Mouse (Mus musculus): ENCODE data around the gene Lrrc73. TPM values are rescaled to one million over a fixed set of nuclear protein-coding genes. Genes with fewer than 3 reads are reported as not detected.

Gene Lrrc73
- total and polyA plus RNA-seq, 2 experiments from 2014 or later, result 33.0 to 61.3 TPM

DNA sequence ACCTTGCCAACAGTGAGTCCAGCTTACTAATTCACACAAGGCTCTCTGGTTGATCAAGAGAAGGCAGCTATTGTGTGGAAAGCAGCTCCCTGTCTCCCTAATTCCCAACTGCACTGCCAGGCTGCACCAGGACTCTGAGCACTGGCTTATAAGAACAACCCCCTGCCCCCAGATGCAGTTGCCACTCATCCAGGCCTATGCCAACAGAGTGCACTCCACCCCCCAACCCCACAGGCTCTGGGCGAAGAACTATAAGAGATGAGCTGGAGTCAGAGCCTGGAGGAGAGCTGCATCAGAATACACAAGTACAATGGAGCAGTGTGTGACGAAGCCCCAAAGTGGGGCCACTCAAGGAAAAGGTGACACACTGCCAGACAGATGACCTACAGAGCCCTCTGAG lies 18.7 kb downstream of the Lrrc73 start:
- H3K4me2 ChIP-seq (ENCODE audit: low read depth, low read length, poor library complexity, severe bottlenecking), result no peak overlapping the region
- no peaks in the 10 kb centered on the region for H3K27me3 ChIP-seq (ENCODE audit: insufficient read depth, low read length)
- H3K36me3 ChIP-seq (ENCODE audit: insufficient read depth, low read length), result 0 out of 2 replicates have a peak, but pooled peaks cover 2% of the 10 kb centered on the region
- H3K9ac ChIP-seq (replicated peaks; ENCODE audit: low read length, poor library complexity, severe bottlenecking), result no peak overlapping the region
- H3K9me3 ChIP-seq (ENCODE audit: low read length), result no peaks in the 10 kb centered on the region
- TF ChIP-seq CTCF (IDR thresholded peaks at IDR 0.05), result no peak
- 75% methylated on average over 2 of the region's 2 CpGs for WGBS
- ATAC-seq (ENCODE audit: low FRiP score) (0 out of 2 replicates have a peak, but pooled peaks have one; percentile 34), DNase-seq (ENCODE audit: low spot score) (no peak)
- H3K4me3 ChIP-seq (ENCODE audit: low read depth, low read length), result no peak overlapping the region
- H3K27ac ChIP-seq (ENCODE audit: low read depth, low read length), result no peak overlapping the region
- H3K4me1 ChIP-seq (ENCODE audit: insufficient read depth, low read length), result no peaks in the 10 kb centered on the region

DNA sequence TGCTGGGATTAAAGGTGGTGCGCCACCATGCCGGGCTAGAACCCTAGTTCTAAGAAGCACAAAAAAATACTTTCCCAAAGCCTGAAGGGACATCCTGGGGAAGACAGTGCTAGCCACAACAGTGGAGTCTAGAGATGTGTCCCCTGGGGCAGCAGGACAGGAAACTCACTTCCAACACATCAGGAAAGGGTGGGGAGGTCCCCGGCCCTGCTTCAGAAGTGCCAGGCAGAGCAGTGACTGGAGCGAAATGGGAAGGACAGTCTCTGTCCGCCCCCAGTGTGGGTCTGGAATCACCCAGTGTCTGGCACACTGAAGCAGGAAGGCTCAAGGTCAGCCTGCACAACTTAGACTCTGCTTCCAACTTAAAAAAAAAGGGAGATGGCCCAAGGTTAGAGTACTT lies 19.3 kb downstream of the Lrrc73 start:
- Histone ChIP-seq H3K4me3 (ENCODE audit: low read depth, low read length) (no peak overlapping the region), H3K9me3 (ENCODE audit: low read length) (no peaks in the 10 kb centered on the region), H3K27ac (ENCODE audit: low read depth, low read length) (no peak overlapping the region), H3K4me2 (ENCODE audit: low read depth, low read length, poor library complexity, severe bottlenecking) (no peak overlapping the region), H3K36me3 (ENCODE audit: insufficient read depth, low read length) (0 out of 2 replicates have a peak, but pooled peaks cover 2% of the 10 kb centered on the region), H3K27me3 (ENCODE audit: insufficient read depth, low read length) (no peaks in the 10 kb centered on the region), H3K4me1 (ENCODE audit: insufficient read depth, low read length) (no peaks in the 10 kb centered on the region), H3K9ac (replicated peaks; ENCODE audit: low read length, poor library complexity, severe bottlenecking) (no peak overlapping the region)
- no peak for TF ChIP-seq CTCF (IDR thresholded peaks at IDR 0.05)
- ATAC-seq (ENCODE audit: low FRiP score), result no peak
- no peak for DNase-seq (ENCODE audit: low spot score)
- 89% methylated on average over 5 of the region's 5 CpGs for WGBS

DNA sequence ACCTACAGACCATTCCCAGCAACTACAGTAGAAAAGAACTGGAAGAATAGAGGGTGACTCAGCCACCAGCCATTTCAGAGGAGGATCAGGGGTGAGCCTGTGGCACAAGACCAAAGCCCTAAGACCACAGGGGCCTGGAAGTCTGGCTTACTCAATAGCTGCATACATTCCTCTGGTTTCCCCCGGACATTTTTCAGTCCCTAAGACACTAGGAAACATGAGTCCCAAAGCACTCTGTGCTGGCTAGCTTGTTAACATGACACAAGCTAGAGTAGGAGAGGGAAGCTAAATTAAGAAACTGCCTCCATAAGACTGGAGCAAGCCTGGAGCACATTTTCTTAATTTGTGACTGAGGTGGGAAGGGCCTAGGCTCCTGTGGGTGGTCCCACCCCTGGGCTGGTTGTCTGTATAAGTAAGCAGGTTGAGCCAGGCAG lies 20.5 kb downstream of the Lrrc73 start:
- no peak overlapping the region for H3K27ac ChIP-seq (ENCODE audit: low read depth, low read length)
- TF ChIP-seq CTCF (IDR thresholded peaks at IDR 0.05), result no peak
- H3K4me1 ChIP-seq (ENCODE audit: insufficient read depth, low read length), result no peaks in the 10 kb centered on the region
- H3K9ac ChIP-seq (replicated peaks; ENCODE audit: low read length, poor library complexity, severe bottlenecking), result no peak overlapping the region; the same call in 1 of the 2 replicates
- H3K4me2 ChIP-seq (ENCODE audit: low read depth, low read length, poor library complexity, severe bottlenecking), result no peak overlapping the region
- H3K4me3 ChIP-seq (ENCODE audit: low read depth, low read length), result no peak overlapping the region
- DNase-seq (ENCODE audit: low spot score) (no peak), ATAC-seq (ENCODE audit: low FRiP score) (no peak)
- H3K9me3 ChIP-seq (ENCODE audit: low read length), result no peaks in the 10 kb centered on the region
- H3K36me3 ChIP-seq (ENCODE audit: insufficient read depth, low read length), result peaks cover 9% of the 10 kb centered on the region; the same call in 1 of the 2 replicates
- WGBS, result 54% methylated on average over 1 of the region's 1 CpGs
- H3K27me3 ChIP-seq (ENCODE audit: insufficient read depth, low read length), result no peaks in the 10 kb centered on the region

DNA sequence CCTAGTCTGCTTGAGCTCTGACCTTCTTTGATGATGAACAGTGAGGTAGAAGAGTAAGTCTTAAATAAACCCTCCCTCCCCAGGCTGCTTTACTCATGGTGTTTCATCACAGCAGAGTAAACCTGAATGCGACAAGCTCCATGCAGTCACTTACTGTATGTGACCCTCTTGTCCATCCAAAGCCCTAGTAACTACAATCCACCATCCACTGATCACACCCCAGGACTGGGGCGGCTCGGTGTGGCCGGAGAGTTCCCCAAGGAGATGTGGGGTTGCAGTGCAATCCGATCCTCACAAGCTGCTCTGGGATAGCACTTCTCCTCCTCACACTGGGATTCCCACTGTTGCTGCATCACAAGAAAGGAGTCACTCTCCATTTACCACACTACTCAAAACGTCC lies 21.1 kb downstream of the Lrrc73 start:
- ATAC-seq (ENCODE audit: low FRiP score), result no peak
- Histone ChIP-seq H3K9me3 (ENCODE audit: low read length) (no peaks in the 10 kb centered on the region), H3K4me3 (ENCODE audit: low read depth, low read length) (no peak overlapping the region), H3K36me3 (ENCODE audit: insufficient read depth, low read length) (peaks cover 9% of the 10 kb centered on the region; the same call in 1 of the 2 replicates), H3K27me3 (ENCODE audit: insufficient read depth, low read length) (no peaks in the 10 kb centered on the region), H3K27ac (ENCODE audit: low read depth, low read length) (no peak overlapping the region), H3K9ac (replicated peaks; ENCODE audit: low read length, poor library complexity, severe bottlenecking) (0 out of 2 replicates have a peak overlapping the region, but pooled peaks have one; percentile 19), H3K4me1 (ENCODE audit: insufficient read depth, low read length) (no peaks in the 10 kb centered on the region), H3K4me2 (ENCODE audit: low read depth, low read length, poor library complexity, severe bottlenecking) (no peak overlapping the region)
- 81% methylated on average over 6 of the region's 6 CpGs for WGBS
- DNase-seq (ENCODE audit: low spot score), result no peak
- no peak for TF ChIP-seq CTCF (IDR thresholded peaks at IDR 0.05)

DNA sequence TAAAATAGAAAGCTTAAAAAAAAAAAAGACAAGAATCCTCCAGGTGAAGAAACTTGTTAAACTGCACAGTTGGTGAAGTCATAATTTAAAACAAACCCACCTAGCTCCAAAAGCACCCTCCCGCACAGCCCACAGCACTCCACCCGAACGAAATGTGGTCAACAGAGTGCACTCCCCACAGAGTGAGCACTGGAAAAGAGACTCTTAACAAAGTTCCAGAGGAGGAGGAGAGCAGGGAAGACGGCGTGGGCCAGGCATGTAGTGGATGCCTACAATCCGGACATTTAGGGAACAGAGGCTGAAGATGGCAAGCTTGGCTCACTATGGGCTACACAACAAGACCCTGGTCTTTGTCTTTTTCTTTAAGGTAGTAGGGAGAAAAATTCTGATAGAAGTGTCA lies 21.7 kb downstream of the Lrrc73 start:
- Histone ChIP-seq H3K4me3 (ENCODE audit: low read depth, low read length) (no peak overlapping the region), H3K36me3 (ENCODE audit: insufficient read depth, low read length) (peaks cover 9% of the 10 kb centered on the region; the same call in 1 of the 2 replicates), H3K4me2 (ENCODE audit: low read depth, low read length, poor library complexity, severe bottlenecking) (no peak overlapping the region), H3K9me3 (ENCODE audit: low read length) (no peaks in the 10 kb centered on the region), H3K27ac (ENCODE audit: low read depth, low read length) (no peak overlapping the region), H3K4me1 (ENCODE audit: insufficient read depth, low read length) (no peaks in the 10 kb centered on the region), H3K9ac (replicated peaks; ENCODE audit: low read length, poor library complexity, severe bottlenecking) (no peak overlapping the region), H3K27me3 (ENCODE audit: insufficient read depth, low read length) (no peaks in the 10 kb centered on the region)
- WGBS, result 87% methylated on average over 6 of the region's 6 CpGs
- no peak for TF ChIP-seq CTCF (IDR thresholded peaks at IDR 0.05)
- DNase-seq (ENCODE audit: low spot score), result no peak
- no peak for ATAC-seq (ENCODE audit: low FRiP score)

DNA sequence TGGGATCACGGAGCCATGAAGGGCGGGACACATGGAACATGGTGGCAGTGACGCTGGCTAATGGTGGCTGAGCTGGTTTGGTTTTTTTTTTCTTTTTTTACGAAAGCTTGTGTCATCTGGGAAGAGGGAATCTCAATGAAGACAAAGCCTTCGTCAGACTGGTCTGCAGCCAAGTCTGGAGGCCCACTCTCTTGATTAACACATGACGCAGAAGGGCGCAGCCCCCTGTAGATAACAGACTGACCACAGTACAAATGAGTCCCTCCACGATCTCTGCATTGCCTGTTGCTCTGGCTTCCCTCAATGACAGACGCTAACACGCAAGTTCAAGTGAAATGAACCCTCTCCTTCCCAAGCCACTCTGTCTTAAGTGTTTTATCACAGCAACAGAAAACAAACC lies 22.2 kb downstream of the Lrrc73 start:
- H3K36me3 ChIP-seq (ENCODE audit: insufficient read depth, low read length), result peaks cover 9% of the 10 kb centered on the region; the same call in 1 of the 2 replicates
- WGBS, result 93% methylated on average over 10 of the region's 10 CpGs
- no peak overlapping the region for H3K9ac ChIP-seq (replicated peaks; ENCODE audit: low read length, poor library complexity, severe bottlenecking)
- TF ChIP-seq CTCF (IDR thresholded peaks at IDR 0.05), result no peak
- H3K4me3 ChIP-seq (ENCODE audit: low read depth, low read length), result no peak overlapping the region
- DNase-seq (ENCODE audit: low spot score) (no peak), ATAC-seq (ENCODE audit: low FRiP score) (no peak)
- H3K4me1 ChIP-seq (ENCODE audit: insufficient read depth, low read length), result no peaks in the 10 kb centered on the region
- H3K9me3 ChIP-seq (ENCODE audit: low read length), result no peaks in the 10 kb centered on the region
- no peak overlapping the region for H3K27ac ChIP-seq (ENCODE audit: low read depth, low read length)
- H3K4me2 ChIP-seq (ENCODE audit: low read depth, low read length, poor library complexity, severe bottlenecking), result no peak overlapping the region
- no peaks in the 10 kb centered on the region for H3K27me3 ChIP-seq (ENCODE audit: insufficient read depth, low read length)
